Mouse (Mus musculus) spleen, adult 2 months (tissue): Measurements from ENCODE around the gene Smarcc2. TPM values are rescaled to one million over a fixed set of nuclear protein-coding genes. Genes with fewer than 3 reads are reported as not detected.

Experiments
- DNase-seq, 2 experiments: peaks; one replicate each; pipeline versions ENCODE4 v3.0.0 to v3.0.0-alpha.2; 2012 to 2021; ENCODE audit warnings: low spot score in 2 of 2, low read depth in 1 of 2
- H3K27ac ChIP-seq: fragments of 200-500 bp; 2 replicates; pipeline ENCODE4 v1.5.1; 2012; ENCODE audit warnings: low read length, inconsistent platforms; ENCODE audit not compliant: insufficient read depth
- H3K27me3 ChIP-seq: fragments of 200-500 bp; 2 replicates; pipeline ENCODE4 v1.6.1; 2012; ENCODE audit warnings: mild to moderate bottlenecking, moderate library complexity, low read length, inconsistent platforms; ENCODE audit not compliant: control insufficient read depth, insufficient read depth
- H3K36me3 ChIP-seq: fragments of 200-500 bp; 2 replicates; pipeline ENCODE4 v1.6.1; 2012; ENCODE audit warnings: mild to moderate bottlenecking, low read length, inconsistent platforms; ENCODE audit not compliant: control insufficient read depth, insufficient read depth
- H3K4me1 ChIP-seq: fragments of 200-500 bp; 2 replicates; pipeline ENCODE4 v1.6.1; 2011; ENCODE audit warnings: inconsistent platforms; ENCODE audit not compliant: control insufficient read depth, insufficient read depth, insufficient read length
- H3K4me3 ChIP-seq: fragments of 200-500 bp; 2 replicates; pipeline ENCODE4 v1.5.1; 2011; ENCODE audit warnings: mild to moderate bottlenecking, inconsistent platforms; ENCODE audit not compliant: insufficient read depth, insufficient read length; ENCODE audit errors: extremely low read depth
- CTCF ChIP-seq: fragments of 200-500 bp; IDR thresholded peaks from 2 replicates; pipeline ENCODE4 v1.5.1; 2011; ENCODE audit warnings: mild to moderate bottlenecking, inconsistent platforms; ENCODE audit not compliant: insufficient read depth, insufficient read length, insufficient replicate concordance; ENCODE audit errors: extremely low read depth
- POLR2A ChIP-seq: fragments of 200-500 bp; IDR thresholded peaks from 2 replicates; pipeline ENCODE4 v1.6.1; 2011; ENCODE audit warnings: low read depth, low read length, inconsistent platforms
- WGBS: fragments of 180-500 bp; shearing (Covaris S2); methylation state at CpG from one replicate; pipeline ENCODE4 v1.1.7; 2018; 5-methylcytosine and 5-hydroxymethylcytosine counted together
- polyA plus RNA-seq: library from polyadenylated mRNA; depleted of rRNA; stranded (reverse); fragments of >200 nt; gene quantifications from 2 replicates; pipeline ENCODE4 v1.2.3, GENCODE M21; 2012

The Smarcc2 gene
- polyA plus RNA-seq, 1 experiment, result 67.8 TPM

GRCm38 (mm10) chr10:128496509-128497077, 37.5 kb downstream of the Smarcc2 start:
- TF ChIP-seq CTCF (no peak), POLR2A (no peak)
- 86% methylated on average over 6 of the region's 6 CpGs for WGBS
- H3K27ac ChIP-seq, result no peak overlapping the region
- no peaks in the 10 kb centered on the region; the same call in 1 of the 2 replicates for H3K36me3 ChIP-seq
- H3K27me3 ChIP-seq, result no peaks in the 10 kb centered on the region
- no peak overlapping the region for H3K4me3 ChIP-seq
- no peak for DNase-seq
- H3K4me1 ChIP-seq, result peaks cover 14% of the 10 kb centered on the region; the same call in 1 of the 2 replicates

GRCm38 (mm10) chr10:128497134-128497737, 38.2 kb downstream of the Smarcc2 start:
- Histone ChIP-seq H3K4me1 (peaks cover 10% of the 10 kb centered on the region; the same call in 1 of the 2 replicates), H3K36me3 (no peaks in the 10 kb centered on the region), H3K4me3 (no peak overlapping the region), H3K27ac (no peak overlapping the region), H3K27me3 (no peaks in the 10 kb centered on the region)
- TF ChIP-seq POLR2A (no peak), CTCF (no peak)
- WGBS, result 86% methylated on average over 6 of the region's 6 CpGs
- DNase-seq, result no peak

- TF ChIP-seq POLR2A, result no peak
- Histone ChIP-seq H3K4me1 (peaks cover 10% of the 10 kb centered on the region; the same call in 1 of the 2 replicates), H3K36me3 (no peaks in the 10 kb centered on the region), H3K27ac (peak within 1 kb of the TSS; percentile 93), H3K27me3 (no peaks in the 10 kb centered on the region), H3K4me3 (peak within 1 kb of the TSS; percentile 73)
- peak; percentile 96 to 97 for DNase-seq
- WGBS, result under 1% methylated on average over 27 of the region's 27 CpGs
Observed at GRCm38 (mm10) chr10:128498590-128498989, 39.5 kb downstream of the Smarcc2 start, which contains the start of gene Myl6b. Myl6b (minus strand) TSS chr10:128498685.

- Histone ChIP-seq H3K36me3 (no peaks in the 10 kb centered on the region), H3K27me3 (no peaks in the 10 kb centered on the region), H3K27ac (peak overlapping the region; percentile 93), H3K4me1 (peaks cover 12% of the 10 kb centered on the region; the same call in 1 of the 2 replicates), H3K4me3 (peak overlapping the region; percentile 73)
- TF ChIP-seq POLR2A (no peak), CTCF (no peak)
- DNase-seq, result peak in 1 of 2 experiments; percentile 33
- WGBS, result under 1% methylated on average over 21 of the region's 21 CpGs
Observed at GRCm38 (mm10) chr10:128499116-128499671, 40.1 kb downstream of the Smarcc2 start.

- H3K27ac ChIP-seq, result no peak overlapping the region
- H3K4me1 ChIP-seq, result peaks cover 12% of the 10 kb centered on the region; the same call in 1 of the 2 replicates
- DNase-seq, result no peak
- no peak for TF ChIP-seq CTCF
- TF ChIP-seq POLR2A, result no peak
- H3K27me3 ChIP-seq, result no peaks in the 10 kb centered on the region
- H3K4me3 ChIP-seq, result no peak overlapping the region
- 85% methylated on average over 5 of the region's 5 CpGs for WGBS
- no peaks in the 10 kb centered on the region for H3K36me3 ChIP-seq
Observed at GRCm38 (mm10) chr10:128502341-128502740, 43.3 kb downstream of the Smarcc2 start.

GRCm38 (mm10) chr10:128503532-128503931, 44.5 kb downstream of the Smarcc2 start:
- H3K4me3 ChIP-seq, result no peak overlapping the region
- 77% methylated on average over 8 of the region's 8 CpGs for WGBS
- H3K27me3 ChIP-seq, result no peaks in the 10 kb centered on the region
- H3K4me1 ChIP-seq, result peaks cover 10% of the 10 kb centered on the region; the same call in 1 of the 2 replicates
- H3K36me3 ChIP-seq, result no peaks in the 10 kb centered on the region
- peak overlapping the region; percentile 48 for H3K27ac ChIP-seq
- TF ChIP-seq CTCF, result no peak
- TF ChIP-seq POLR2A, result no peak
- DNase-seq, result no peak
